Mouse (Mus musculus) T-helper 1 cell (primary cell): Measurements from ENCODE around the gene 4930404H24Rik.

Experiments
- in situ Hi-C: fragments of 300-600 bp; cut with MboI, MseI; formaldehyde crosslinking; loops from one replicate; pipeline ENCODE4 v1.15.1; 2025; ENCODE audit warnings: high pct_unique_total_duplicates

4930404H24Rik gene

GRCm38 (mm10) chr2:153492573-153493392 lies at the start of gene 4930404H24Rik:
4930404H24Rik (plus strand) TSS chr2:153492790.
- in situ Hi-C loops = no loop called here

GRCm38 (mm10) chr2:153443434-153444240 lies 49.0 kb upstream of the 4930404H24Rik start:
- in situ Hi-C loops = no loop called here

GRCm38 (mm10) chr2:153444254-153445136 lies 48.1 kb upstream of the 4930404H24Rik start:
- in situ Hi-C loops = no loop called here

DNA sequence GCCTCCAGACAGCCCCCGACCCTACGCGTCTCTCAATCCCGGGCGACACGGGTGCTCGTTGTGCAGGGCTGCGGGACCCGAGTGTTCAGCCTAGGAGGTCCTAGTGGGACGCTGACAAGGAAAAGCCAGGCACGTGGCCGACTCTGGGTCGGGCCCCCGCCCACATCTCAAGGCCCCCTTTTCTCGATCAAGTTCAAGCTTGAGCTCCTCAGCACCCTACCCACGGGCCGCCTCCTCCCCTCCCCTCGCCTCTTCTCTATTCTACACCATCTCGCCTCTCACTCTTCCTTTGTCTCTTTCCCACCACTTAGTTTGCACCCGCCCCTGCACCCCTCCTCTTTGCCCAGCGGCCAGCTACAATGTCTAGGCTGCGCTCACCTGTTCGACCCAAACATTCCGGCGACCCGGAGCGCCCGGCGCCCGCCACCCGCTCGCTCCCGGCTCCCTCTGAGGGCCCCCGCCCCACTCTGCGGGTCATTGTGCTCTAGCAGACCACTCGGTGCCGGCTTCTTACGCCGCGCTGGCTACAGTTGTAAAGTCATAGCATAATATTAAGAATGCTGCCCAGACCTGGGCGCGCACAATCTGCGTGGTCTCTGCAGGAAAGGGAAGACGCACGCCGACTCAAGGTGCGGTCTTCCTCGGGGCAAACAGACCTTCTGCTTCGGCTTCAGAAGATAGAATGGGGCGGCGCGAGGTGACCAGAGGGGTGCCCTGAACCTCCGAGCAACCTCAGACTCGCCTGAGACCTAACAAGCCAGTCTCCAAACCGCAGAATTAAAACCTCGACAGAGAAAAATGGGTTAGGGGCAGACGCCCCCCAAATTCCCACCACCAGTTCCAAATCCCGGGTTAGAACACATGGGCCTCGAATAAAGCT lies 47.2 kb upstream of the 4930404H24Rik start:
- in situ Hi-C loops = no loop called here

- in situ Hi-C loops = no loop called here
These were observed 46.6 kb upstream of the 4930404H24Rik start for GRCm38 (mm10) chr2:153446017-153446408.

DNA sequence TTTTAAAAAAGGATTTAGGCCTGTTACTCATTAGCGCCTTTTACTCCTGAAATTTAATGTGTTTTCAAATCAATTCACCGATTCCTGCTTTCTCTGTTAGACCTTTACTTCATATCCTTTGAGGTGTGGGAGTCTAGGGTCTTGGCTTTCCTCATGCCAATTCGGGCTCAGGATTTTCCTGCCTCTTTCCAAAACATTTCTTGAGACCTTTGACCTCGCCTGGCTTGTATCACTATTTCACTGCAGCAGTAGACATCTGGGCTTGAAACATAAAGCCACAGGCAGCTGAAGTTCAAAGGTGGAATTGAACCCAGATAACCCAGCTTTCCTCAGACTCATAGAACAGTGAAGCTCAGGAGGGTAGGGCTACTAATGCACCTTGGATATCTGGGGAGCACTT lies 46.1 kb upstream of the 4930404H24Rik start:
- in situ Hi-C loops = no loop called here

DNA sequence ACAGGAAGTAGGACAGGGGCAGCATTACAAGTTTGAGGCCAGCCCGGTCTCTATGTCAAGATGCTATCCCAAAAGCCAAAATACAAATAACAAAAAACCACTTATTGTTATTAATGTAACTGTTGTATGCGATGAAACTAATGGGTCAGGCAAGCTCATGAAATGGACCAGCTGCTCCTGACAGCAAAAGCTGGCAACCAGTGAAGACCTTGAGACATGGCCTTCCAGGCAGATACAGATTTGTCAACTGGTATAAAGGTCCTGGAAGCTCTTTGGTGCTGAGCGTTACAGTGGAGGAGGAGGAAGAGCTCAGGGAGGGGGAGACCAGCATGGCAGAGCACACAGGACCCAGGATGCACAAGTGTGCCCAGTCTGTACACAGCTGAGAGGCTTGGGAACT lies 44.9 kb upstream of the 4930404H24Rik start:
- in situ Hi-C loops = no loop called here

DNA sequence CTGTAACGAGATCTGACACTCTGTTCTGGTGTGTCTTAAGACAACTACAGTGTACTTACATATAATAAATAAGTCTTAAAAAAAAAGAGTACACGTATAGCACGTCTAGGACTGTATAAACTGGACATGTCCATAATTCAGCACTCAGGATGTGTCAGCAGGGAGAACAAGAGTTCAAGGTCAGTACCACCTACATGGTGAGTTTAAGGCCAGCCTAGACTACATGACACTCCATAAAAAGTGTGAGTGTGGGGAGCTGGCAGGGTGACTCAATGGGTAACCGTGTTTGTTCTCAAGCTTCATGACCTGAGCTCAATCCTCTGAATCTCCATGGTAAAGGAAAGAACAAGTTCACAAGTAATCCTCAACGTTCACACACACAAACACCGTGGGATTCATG lies 44.1 kb upstream of the 4930404H24Rik start:
- in situ Hi-C loops = no loop called here

DNA sequence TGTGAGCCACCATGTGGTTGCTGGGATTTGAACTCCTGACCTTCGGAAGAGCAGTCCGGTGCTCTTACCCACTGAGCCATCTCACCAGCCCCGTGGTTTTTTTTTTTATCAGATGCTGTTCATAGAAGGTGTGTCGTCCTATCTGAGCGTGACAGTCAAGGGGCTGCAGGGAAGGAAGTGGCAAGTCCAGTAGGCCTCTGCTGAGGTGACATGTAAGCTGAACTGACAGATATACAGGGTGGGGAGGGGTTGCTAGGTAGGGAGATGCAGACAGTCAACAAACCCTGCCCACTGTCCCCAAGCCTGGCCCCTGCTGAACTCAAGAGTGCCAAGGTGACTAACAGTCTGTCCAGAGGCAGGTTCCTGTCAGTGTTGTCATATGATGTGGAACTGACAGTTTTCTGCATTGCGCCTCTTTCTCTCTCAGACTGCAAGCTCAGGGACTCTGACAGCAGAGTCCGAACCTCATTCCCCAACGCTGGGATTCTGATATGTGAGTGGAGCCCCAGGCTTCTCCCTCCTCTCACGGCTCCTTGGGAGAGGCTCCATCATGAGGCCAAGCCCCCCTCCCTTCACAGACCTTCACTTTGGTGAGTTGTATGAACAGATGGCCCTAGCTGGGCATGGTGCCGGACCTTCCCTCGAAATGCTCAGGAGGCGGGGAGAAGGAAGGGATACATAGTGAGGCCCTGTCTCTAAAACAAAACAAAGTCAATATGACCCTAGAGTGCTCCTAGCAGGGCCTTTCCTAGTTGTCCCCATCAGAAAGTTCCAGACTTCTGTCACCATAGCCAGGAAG lies 38.4 kb upstream of the 4930404H24Rik start:
- in situ Hi-C loops = no loop called here

- in situ Hi-C loops = no loop called here
These were observed 37.6 kb upstream of the 4930404H24Rik start for GRCm38 (mm10) chr2:153454841-153455506.

GRCm38 (mm10) chr2:153457467-153457866 lies 35.1 kb upstream of the 4930404H24Rik start:
- in situ Hi-C loops = no loop called here

GRCm38 (mm10) chr2:153458022-153458441 lies 34.6 kb upstream of the 4930404H24Rik start:
- in situ Hi-C loops = no loop called here

- in situ Hi-C loops = loop anchor here (10.0 kb wide), 1 partner anchor 552 kb away; no protein-coding TSS in a partner anchor
These were observed 29.3 kb upstream of the 4930404H24Rik start for GRCm38 (mm10) chr2:153463257-153463656.

DNA sequence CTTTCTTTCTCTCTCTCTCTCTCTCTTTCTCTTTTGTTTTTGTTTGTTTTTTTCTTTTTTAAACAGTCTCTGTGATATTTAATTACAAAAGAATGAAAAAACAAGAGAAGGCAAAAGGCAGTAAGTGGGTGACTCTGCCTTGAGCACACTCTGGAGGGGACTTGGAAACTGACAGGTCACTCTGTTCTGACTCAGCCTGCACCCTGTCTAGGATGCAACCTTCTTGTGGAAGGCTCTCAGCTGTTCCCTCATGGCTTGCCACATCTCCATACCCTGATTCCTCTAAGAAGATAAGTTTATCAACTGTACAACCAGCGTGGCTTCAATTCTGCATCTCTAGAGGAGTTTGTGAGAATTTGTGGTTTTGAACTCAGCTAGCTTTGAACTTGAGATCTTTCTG lies 25.2 kb upstream of the 4930404H24Rik start:
- in situ Hi-C loops = loop anchor here (10.0 kb wide), 1 partner anchor 547 kb away; no protein-coding TSS in a partner anchor

GRCm38 (mm10) chr2:153469317-153469716 lies 23.3 kb upstream of the 4930404H24Rik start:
- in situ Hi-C loops = loop anchor here (10.0 kb wide), 1 partner anchor 545 kb away; no protein-coding TSS in a partner anchor

DNA sequence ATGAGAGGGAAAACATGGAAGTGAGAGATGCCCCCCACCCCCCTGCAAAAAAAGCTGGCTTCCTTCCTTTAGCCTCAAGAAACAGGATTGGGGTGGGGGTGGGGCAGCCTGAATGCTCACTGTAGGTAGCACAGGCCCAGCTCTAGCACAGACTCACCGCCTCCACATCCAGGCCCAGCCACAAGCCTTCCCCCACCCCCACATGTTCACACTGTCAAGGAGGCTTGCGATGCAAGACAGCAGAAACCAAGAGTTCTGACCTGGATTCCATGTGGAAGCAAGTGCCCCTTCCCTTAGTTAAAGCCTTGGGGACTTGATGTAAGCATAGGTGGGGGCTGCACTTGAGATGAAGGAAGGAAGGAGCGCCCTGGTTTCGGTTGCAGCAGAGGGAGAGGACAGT lies 22.8 kb upstream of the 4930404H24Rik start:
- in situ Hi-C loops = loop anchor here (10.0 kb wide), 1 partner anchor 545 kb away; no protein-coding TSS in a partner anchor

- in situ Hi-C loops = no loop called here
These were observed 21.6 kb upstream of the 4930404H24Rik start for GRCm38 (mm10) chr2:153470983-153471382.

GRCm38 (mm10) chr2:153475114-153476112 lies 17.2 kb upstream of the 4930404H24Rik start:
- in situ Hi-C loops = no loop called here
